Mouse (Mus musculus) small intestine, adult 2 months (tissue): ENCODE data around the gene Mvb12b.

ENCODE experiments used
- CTCF ChIP-seq: fragments of 200-500 bp; IDR thresholded peaks from 2 replicates; pipeline ENCODE4 v1.5.1; 2012; ENCODE audit warnings: low read depth, mild to moderate bottlenecking, control low read depth, inconsistent platforms, low read length, moderate library complexity, mixed read lengths; ENCODE audit not compliant: insufficient replicate concordance, insufficient read length; ENCODE audit errors: extremely low read depth
- POLR2A ChIP-seq: fragments of 200-500 bp; IDR thresholded peaks from 2 replicates; pipeline ENCODE4 v1.6.1; 2012; ENCODE audit warnings: low read depth, mild to moderate bottlenecking, control low read depth, inconsistent platforms, low read length, moderate library complexity

DNA sequence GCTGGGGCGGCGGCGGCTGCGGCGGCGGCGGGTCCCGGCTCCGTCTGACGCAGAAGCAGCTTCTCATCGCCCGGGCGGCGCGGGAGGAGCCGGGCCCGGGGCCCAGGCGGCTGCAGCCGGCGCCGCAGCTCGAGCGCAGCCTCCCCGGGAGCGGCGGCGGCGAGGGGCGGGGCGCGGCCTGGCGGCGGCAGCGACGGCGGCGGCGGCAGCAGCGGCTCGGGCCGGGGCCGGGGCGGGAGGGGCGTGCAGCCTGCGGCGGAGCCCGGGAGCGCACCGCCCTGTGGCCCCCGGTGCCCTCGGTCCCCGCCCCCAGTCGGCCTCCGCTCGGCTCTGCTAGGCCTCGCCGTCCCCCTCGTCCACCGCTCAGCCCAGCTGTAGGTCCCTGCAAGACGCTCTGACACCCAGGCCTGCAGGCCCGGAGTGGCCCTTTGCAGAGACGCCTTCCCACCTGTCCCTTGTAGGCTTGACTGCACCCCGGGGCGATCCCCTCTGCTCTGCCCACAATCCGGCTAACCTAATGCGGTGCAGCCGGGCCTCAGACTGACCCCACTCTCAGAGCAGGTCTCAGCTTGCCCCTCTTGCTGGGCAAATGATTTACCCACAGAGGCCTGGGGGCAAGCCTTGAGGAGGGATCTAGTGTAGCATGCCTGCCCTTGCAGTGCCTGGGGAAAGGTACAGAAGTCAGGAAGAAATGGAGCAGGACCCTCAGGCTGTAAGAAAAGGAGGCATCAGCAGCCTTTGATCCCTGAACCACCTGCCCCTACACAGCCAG lies at the start of gene Mvb12b:
- TF ChIP-seq POLR2A (no peak), CTCF (no peak)
